Mouse (Mus musculus): ENCODE data around the gene H2-DMb2. TPM values are rescaled to one million over a fixed set of nuclear protein-coding genes. Genes with fewer than 3 reads are reported as not detected.
A peak's percentile ranks its signal among the peaks of the same experiment; 100 is the strongest.

H2-DMb2 gene
- polyA plus RNA-seq, 1 experiment from 2014 or later = 6.1 TPM

- H3K9me3 ChIP-seq (replicated peaks; ENCODE audit: control insufficient read depth, low read length) = no peaks in the 10 kb centered on the region
- H3K9ac ChIP-seq (ENCODE audit: low read length) = no peak overlapping the region
- 81% methylated on average over 16 of the region's 16 CpGs for WGBS
- 0 out of 2 replicates have a peak overlapping the region, but pooled peaks have one; percentile 5 for H3K4me2 ChIP-seq (ENCODE audit: low read depth, low read length)
- H3K27ac ChIP-seq (ENCODE audit: low read length) = peak overlapping the region; percentile 22; the same call in 1 of the 2 replicates
- ATAC-seq (replicated peaks; ENCODE audit: extremely low read depth, insufficient read depth, low FRiP score) = no peak
- no peaks in the 10 kb centered on the region for H3K36me3 ChIP-seq (ENCODE audit: control insufficient read depth, insufficient read depth)
- no peak overlapping the region for H3K4me3 ChIP-seq (ENCODE audit: low read length)
- peaks cover 21% of the 10 kb centered on the region; the same call in 1 of the 2 replicates for H3K4me1 ChIP-seq (ENCODE audit: control insufficient read depth, insufficient read depth, low read length)
- peaks cover 35% of the 10 kb centered on the region for H3K27me3 ChIP-seq (ENCODE audit: control insufficient read depth, insufficient read depth, low read length)
These were observed 57.8 kb downstream of the H2-DMb2 start for GRCm38 (mm10) chr17:34200772-34201505.

Other genes starting within 250 kb of the H2-DMb2 start
- 0.30 TPM in 1 of 2 replicates, not detected in the other for gene Platr17, start 238.2 kb upstream of the H2-DMb2 start, polyA plus RNA-seq (2015; fragmentation: Nextera tagmentation; extraction: Ambion mirVana)
- 34.8 and 39.4 TPM in 2 replicates for gene Daxx, start 233.9 kb upstream of the H2-DMb2 start, polyA plus RNA-seq (2015; fragmentation: Nextera tagmentation; extraction: Ambion mirVana)
- gene Tapbp, start 227.4 kb upstream of the H2-DMb2 start, polyA plus RNA-seq (2015; fragmentation: Nextera tagmentation; extraction: Ambion mirVana) = 56.1 and 64.3 TPM in 2 replicates
- gene Zbtb22, start 227.4 kb upstream of the H2-DMb2 start, polyA plus RNA-seq (2015; fragmentation: Nextera tagmentation; extraction: Ambion mirVana) = 12.8 and 14.0 TPM in 2 replicates
- 40.8 and 42.9 TPM in 2 replicates for gene Rgl2, start 213.8 kb upstream of the H2-DMb2 start, polyA plus RNA-seq (2015; fragmentation: Nextera tagmentation; extraction: Ambion mirVana)
- gene Pfdn6, start 203.0 kb upstream of the H2-DMb2 start, polyA plus RNA-seq (2015; fragmentation: Nextera tagmentation; extraction: Ambion mirVana) = 125 and 133 TPM in 2 replicates
- gene Wdr46, start 202.6 kb upstream of the H2-DMb2 start, polyA plus RNA-seq (2015; fragmentation: Nextera tagmentation; extraction: Ambion mirVana) = 19.3 and 20.5 TPM in 2 replicates
- 5.7 and 5.8 TPM in 2 replicates for gene B3galt4, start 191.8 kb upstream of the H2-DMb2 start, polyA plus RNA-seq (2015; fragmentation: Nextera tagmentation; extraction: Ambion mirVana)
- 39.7 and 42.5 TPM in 2 replicates for gene Vps52, start 187.5 kb upstream of the H2-DMb2 start, polyA plus RNA-seq (2015; fragmentation: Nextera tagmentation; extraction: Ambion mirVana)
- gene Rps18, start 187.3 kb upstream of the H2-DMb2 start, polyA plus RNA-seq (2015; fragmentation: Nextera tagmentation; extraction: Ambion mirVana) = 873 and 901 TPM in 2 replicates
- gene H2-K1, start 143.0 kb upstream of the H2-DMb2 start, polyA plus RNA-seq (2015; fragmentation: Nextera tagmentation; extraction: Ambion mirVana) = 66.0 and 100 TPM in 2 replicates
- 13.0 and 13.7 TPM in 2 replicates for gene Ring1, start 118.6 kb upstream of the H2-DMb2 start, polyA plus RNA-seq (2015; fragmentation: Nextera tagmentation; extraction: Ambion mirVana)
- gene H2-Ke6, start 115.2 kb upstream of the H2-DMb2 start, polyA plus RNA-seq (2015; fragmentation: Nextera tagmentation; extraction: Ambion mirVana) = 53.0 and 59.1 TPM in 2 replicates
- 108 and 119 TPM in 2 replicates for gene Slc39a7, start 111.6 kb upstream of the H2-DMb2 start, polyA plus RNA-seq (2015; fragmentation: Nextera tagmentation; extraction: Ambion mirVana)
- gene Rxrb, start 111.5 kb upstream of the H2-DMb2 start, polyA plus RNA-seq (2015; fragmentation: Nextera tagmentation; extraction: Ambion mirVana) = 33.7 and 34.5 TPM in 2 replicates
- gene Col11a2, start 103.9 kb upstream of the H2-DMb2 start, polyA plus RNA-seq (2015; fragmentation: Nextera tagmentation; extraction: Ambion mirVana) = 1.1 and 1.2 TPM in 2 replicates
- gene H2-Oa, start 51.0 kb upstream of the H2-DMb2 start, polyA plus RNA-seq (2015; fragmentation: Nextera tagmentation; extraction: Ambion mirVana) = 0.97 and 3.1 TPM in 2 replicates
- gene H2-DMa, start 23.8 kb upstream of the H2-DMb2 start, polyA plus RNA-seq (2015; fragmentation: Nextera tagmentation; extraction: Ambion mirVana) = 10.9 and 13.8 TPM in 2 replicates
- gene Brd2, start 20.7 kb upstream of the H2-DMb2 start, polyA plus RNA-seq (2015; fragmentation: Nextera tagmentation; extraction: Ambion mirVana) = 69.4 and 71.9 TPM in 2 replicates
- gene H2-DMb1, start 9.8 kb downstream of the H2-DMb2 start, polyA plus RNA-seq (2015; fragmentation: Nextera tagmentation; extraction: Ambion mirVana) = 2.3 and 4.0 TPM in 2 replicates
- gene Tap1, start 44.2 kb downstream of the H2-DMb2 start, polyA plus RNA-seq (2015; fragmentation: Nextera tagmentation; extraction: Ambion mirVana) = 5.7 and 11.1 TPM in 2 replicates
- gene Psmb9, start 44.5 kb downstream of the H2-DMb2 start, polyA plus RNA-seq (2015; fragmentation: Nextera tagmentation; extraction: Ambion mirVana) = 15.0 and 32.2 TPM in 2 replicates
- 31.8 and 87.6 TPM in 2 replicates for gene Psmb8, start 54.4 kb downstream of the H2-DMb2 start, polyA plus RNA-seq (2015; fragmentation: Nextera tagmentation; extraction: Ambion mirVana)
- gene Tap2, start 60.2 kb downstream of the H2-DMb2 start, polyA plus RNA-seq (2015; fragmentation: Nextera tagmentation; extraction: Ambion mirVana) = 10.9 and 21.4 TPM in 2 replicates
- gene H2-Ob, start 95.6 kb downstream of the H2-DMb2 start, polyA plus RNA-seq (2015; fragmentation: Nextera tagmentation; extraction: Ambion mirVana) = 0.17 and 0.24 TPM in 2 replicates
- gene H2-Ab1, start 114.4 kb downstream of the H2-DMb2 start, polyA plus RNA-seq (2015; fragmentation: Nextera tagmentation; extraction: Ambion mirVana) = 79.1 and 172 TPM in 2 replicates
- 35.2 and 72.7 TPM in 2 replicates for gene H2-Aa, start 144.5 kb downstream of the H2-DMb2 start, polyA plus RNA-seq (2015; fragmentation: Nextera tagmentation; extraction: Ambion mirVana)
- 20.8 and 54.0 TPM in 2 replicates for gene H2-Eb1, start 162.6 kb downstream of the H2-DMb2 start, polyA plus RNA-seq (2015; fragmentation: Nextera tagmentation; extraction: Ambion mirVana)
- gene H2-Eb2, start 182.4 kb downstream of the H2-DMb2 start, polyA plus RNA-seq (2015; fragmentation: Nextera tagmentation; extraction: Ambion mirVana) = 0.11 and 0.42 TPM in 2 replicates
- 0.09 TPM in 1 of 2 replicates, not detected in the other for gene Btnl2, start 211.5 kb downstream of the H2-DMb2 start, polyA plus RNA-seq (2015; fragmentation: Nextera tagmentation; extraction: Ambion mirVana)
- 0.18 TPM in 1 of 2 replicates, not detected in the other for gene Btnl1, start 233.8 kb downstream of the H2-DMb2 start, polyA plus RNA-seq (2015; fragmentation: Nextera tagmentation; extraction: Ambion mirVana)